Mouse (Mus musculus) lung, postnatal 0 days (tissue): Measurements from ENCODE around the gene Tnk2. TPM values are rescaled to one million over a fixed set of nuclear protein-coding genes. Genes with fewer than 3 reads are reported as not detected.

Experiments
- ATAC-seq: fragments of 200-750 bp; cut with Nextera tagmentation; 2 replicates; pipeline ENCODE4 v1.8.0; 2017; ENCODE audit warnings: moderate library complexity
- DNase-seq: peaks from one replicate; pipeline ENCODE4 v3.0.0-alpha.2; 2016; ENCODE audit warnings: low spot score
- H3K27ac ChIP-seq: fragments of 300-500 bp; sonication (generic); 2 replicates; pipeline ENCODE4 v1.5.1; 2014; ENCODE audit warnings: antibody characterized with exemption, mild to moderate bottlenecking, low read length, mixed read lengths
- H3K27me3 ChIP-seq: fragments of 300-500 bp; sonication (generic); replicated peaks from 2 replicates; pipeline ENCODE4 v1.6.1; 2014; ENCODE audit warnings: low read length, mixed read lengths; ENCODE audit not compliant: insufficient read depth
- H3K36me3 ChIP-seq: fragments of 300-500 bp; sonication (generic); 2 replicates; pipeline ENCODE4 v1.6.1; 2014; ENCODE audit warnings: low read length, mixed read lengths; ENCODE audit not compliant: insufficient read depth
- H3K4me1 ChIP-seq: fragments of 300-500 bp; sonication (generic); 2 replicates; pipeline ENCODE4 v1.6.1; 2014; ENCODE audit warnings: antibody characterized with exemption, low read depth, low read length, mixed read lengths; ENCODE audit not compliant: insufficient read depth
- H3K4me2 ChIP-seq: fragments of 300-500 bp; sonication (generic); replicated peaks from 2 replicates; pipeline ENCODE4 v1.6.1; 2014; ENCODE audit warnings: low read depth, mild to moderate bottlenecking, low read length, moderate library complexity, mixed read lengths
- H3K4me3 ChIP-seq: fragments of 300-500 bp; sonication (generic); 2 replicates; pipeline ENCODE4 v1.5.1; 2014; ENCODE audit warnings: low read depth, low read length
- H3K9ac ChIP-seq: fragments of 300-500 bp; sonication (generic); replicated peaks from 2 replicates; pipeline ENCODE4 v1.6.1; 2014; ENCODE audit warnings: low read depth, mild to moderate bottlenecking
- H3K9me3 ChIP-seq: fragments of 300-500 bp; sonication (generic); 2 replicates; pipeline ENCODE4 v1.6.1; 2016; ENCODE audit warnings: low read length, mixed read lengths
- CTCF ChIP-seq: IDR thresholded peaks from 2 replicates; pipeline ENCODE4 v1.5.1; 2016; ENCODE audit warnings: antibody characterized with exemption, mild to moderate bottlenecking
- EP300 ChIP-seq: IDR thresholded peaks from 2 replicates; pipeline ENCODE4 v1.6.1; 2016; ENCODE audit warnings: antibody characterized with exemption, mild to moderate bottlenecking, control low read depth
- WGBS: fragments of 180-500 bp; shearing (Covaris S2); extraction: QIAGEN DNeasy Blood & Tissue Kit; methylation state at CpG from one replicate; pipeline ENCODE4 v1.1.7; 2014; 5-methylcytosine and 5-hydroxymethylcytosine counted together
- polyA plus RNA-seq: library from polyadenylated mRNA; unstranded; fragments of >200 nt; fragmentation: Nextera tagmentation; extraction: Ambion mirVana; gene quantifications from 2 replicates; pipeline ENCODE4 v1.2.1, GENCODE M21; 2015

The Tnk2 gene
- polyA plus RNA-seq, 1 experiment from 2014 or later = 19.8 TPM

- H3K4me1 ChIP-seq = no peaks in the 10 kb centered on the region
- no peak overlapping the region for H3K4me3 ChIP-seq
- H3K36me3 ChIP-seq = no peaks in the 10 kb centered on the region
- H3K9me3 ChIP-seq = no peaks in the 10 kb centered on the region
- no peak overlapping the region for H3K9ac ChIP-seq
- DNase-seq (no peak), ATAC-seq (no peak)
- no peaks in the 10 kb centered on the region for H3K27me3 ChIP-seq
- TF ChIP-seq CTCF = no peak
- no peak for TF ChIP-seq EP300
- no peak overlapping the region for H3K27ac ChIP-seq
- no peak overlapping the region for H3K4me2 ChIP-seq
- WGBS = 43% methylated on average over 4 of the region's 4 CpGs
Measured at GRCm38 (mm10) chr16:32688770-32689169, 45.1 kb downstream of the Tnk2 start.

GRCm38 (mm10) chr16:32689501-32689900 lies 45.8 kb downstream of the Tnk2 start:
- Histone ChIP-seq H3K36me3 (no peaks in the 10 kb centered on the region), H3K4me2 (no peak overlapping the region), H3K4me3 (no peak overlapping the region), H3K4me1 (no peaks in the 10 kb centered on the region), H3K27me3 (no peaks in the 10 kb centered on the region), H3K9ac (no peak overlapping the region), H3K27ac (no peak overlapping the region), H3K9me3 (no peaks in the 10 kb centered on the region)
- ATAC-seq (peak; percentile 44; the same call in 1 of the 2 replicates), DNase-seq (peak; percentile 78)
- 4% methylated on average over 9 of the region's 9 CpGs for WGBS
- TF ChIP-seq CTCF (peak; percentile 94), EP300 (no peak)

GRCm38 (mm10) chr16:32696841-32697464 lies 53.3 kb downstream of the Tnk2 start:
- no peaks in the 10 kb centered on the region for H3K4me1 ChIP-seq
- H3K4me2 ChIP-seq = no peak overlapping the region
- ATAC-seq = peak; percentile 35
- TF ChIP-seq CTCF (peak; percentile 77), EP300 (no peak)
- no peaks in the 10 kb centered on the region for H3K9me3 ChIP-seq
- no peak overlapping the region for H3K4me3 ChIP-seq
- no peaks in the 10 kb centered on the region for H3K27me3 ChIP-seq
- 29% methylated on average over 7 of the region's 7 CpGs for WGBS
- no peak overlapping the region for H3K9ac ChIP-seq
- DNase-seq = peak; percentile 71
- no peak overlapping the region for H3K27ac ChIP-seq
- H3K36me3 ChIP-seq = no peaks in the 10 kb centered on the region

- Histone ChIP-seq H3K9ac (no peak overlapping the region), H3K27me3 (no peaks in the 10 kb centered on the region), H3K9me3 (no peaks in the 10 kb centered on the region), H3K36me3 (no peaks in the 10 kb centered on the region), H3K27ac (no peak overlapping the region), H3K4me2 (no peak overlapping the region), H3K4me3 (no peak overlapping the region), H3K4me1 (no peaks in the 10 kb centered on the region)
- no peak for ATAC-seq
- TF ChIP-seq EP300 = no peak
- peak; percentile 65 for TF ChIP-seq CTCF
- DNase-seq = no peak
- 92% methylated on average over 22 of the region's 22 CpGs for WGBS
Measured at GRCm38 (mm10) chr16:32697665-32698446, 54.2 kb downstream of the Tnk2 start.

- no peak for ATAC-seq
- WGBS = 20% methylated on average over 7 of the region's 7 CpGs
- H3K27me3 ChIP-seq = no peaks in the 10 kb centered on the region
- no peak for DNase-seq
- H3K9ac ChIP-seq = no peak overlapping the region
- peaks cover 1% of the 10 kb centered on the region; the same call in 1 of the 2 replicates for H3K4me1 ChIP-seq
- TF ChIP-seq CTCF (no peak), EP300 (no peak)
- H3K9me3 ChIP-seq = no peaks in the 10 kb centered on the region
- no peaks in the 10 kb centered on the region for H3K36me3 ChIP-seq
- H3K27ac ChIP-seq = no peak overlapping the region
- no peak overlapping the region for H3K4me3 ChIP-seq
- no peak overlapping the region for H3K4me2 ChIP-seq
Measured at GRCm38 (mm10) chr16:32698550-32698949, 54.9 kb downstream of the Tnk2 start.

- H3K4me1 ChIP-seq = peaks cover 4% of the 10 kb centered on the region; the same call in 1 of the 2 replicates
- ATAC-seq (peak; percentile 72), DNase-seq (peak; percentile 84)
- no peaks in the 10 kb centered on the region for H3K9me3 ChIP-seq
- no peak overlapping the region for H3K4me2 ChIP-seq
- no peak overlapping the region for H3K4me3 ChIP-seq
- H3K36me3 ChIP-seq = no peaks in the 10 kb centered on the region
- H3K27ac ChIP-seq = peak overlapping the region; percentile 66
- TF ChIP-seq CTCF (no peak), EP300 (no peak)
- WGBS = 35% methylated on average over 9 of the region's 9 CpGs
- H3K9ac ChIP-seq = no peak overlapping the region
- H3K27me3 ChIP-seq = no peaks in the 10 kb centered on the region
Measured at GRCm38 (mm10) chr16:32703312-32703912, 59.7 kb downstream of the Tnk2 start.
